Mouse (Mus musculus) megakaryocyte, embryonic 14.5 days (primary cell): ENCODE data around the gene 4933424G06Rik.

Source experiments
- FLI1 ChIP-seq: IDR thresholded peaks from 2 replicates; pipeline ENCODE4 v1.6.1; 2012; ENCODE audit warnings: low read length, inconsistent platforms, mixed read lengths
- GATA1 ChIP-seq: IDR thresholded peaks from 3 replicates; pipeline ENCODE4 v1.6.1; 2012; ENCODE audit warnings: mixed read lengths, low read length, inconsistent platforms, borderline replicate concordance

DNA sequence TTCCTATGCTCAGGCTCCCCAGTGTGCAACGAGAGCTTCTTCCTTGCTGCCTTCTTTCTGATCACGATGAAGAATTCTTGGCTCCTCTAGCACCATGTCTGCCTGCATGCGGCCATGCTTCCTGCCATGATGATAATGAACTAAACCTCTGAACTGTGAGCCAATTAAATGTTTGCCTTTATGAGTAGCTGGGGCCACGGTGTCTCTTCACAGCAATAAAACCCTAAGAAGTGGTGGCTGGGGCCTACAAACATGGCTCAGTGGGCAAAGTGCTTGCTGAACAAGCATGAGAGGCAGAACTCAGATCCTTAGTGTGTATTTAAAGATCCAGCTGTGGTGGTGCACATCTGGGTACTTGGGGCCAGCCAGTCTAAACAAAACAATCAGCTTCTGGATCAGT lies 44.0 kb upstream of the 4933424G06Rik start:
- TF ChIP-seq FLI1 (no peak), GATA1 (no peak)
